In the genomic region with DNA sequence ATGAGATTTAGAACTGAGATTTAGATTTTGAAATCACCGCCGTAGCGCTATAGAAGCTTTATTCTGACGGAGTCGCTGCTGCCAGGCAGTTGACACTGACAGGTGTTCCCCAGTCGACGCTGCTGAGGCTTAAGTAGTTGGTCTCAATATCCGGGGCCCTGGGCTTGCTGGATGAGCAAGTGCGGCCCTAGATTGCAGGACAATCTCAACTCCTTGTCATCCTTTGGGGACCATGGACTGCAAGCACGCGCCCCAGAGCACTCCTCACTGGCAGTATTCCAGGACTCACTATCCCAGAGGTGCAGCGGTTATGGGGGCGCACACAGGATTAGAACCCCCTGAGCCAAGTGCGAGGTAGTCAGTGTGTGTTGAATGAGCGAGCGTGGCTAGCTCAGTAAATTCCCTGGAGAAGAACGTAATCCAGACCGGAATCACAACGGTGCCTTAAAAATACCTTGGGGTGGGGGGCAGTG, we compare ENCODE assay signal across 8 mouse cellular contexts. TPM values are rescaled to one million over a fixed set of nuclear protein-coding genes. Genes with fewer than 3 reads are reported as not detected.
A peak's percentile ranks its signal among the peaks of the same experiment; 100 is the strongest.
DNase-seq lines count a peak whose midpoint lies in the region; ATAC-seq and TF ChIP-seq lines count a peak whose summit lies in the region.
"Had no signal": no experiment of that assay in that cellular context is flagged by ENCODE, and none has a peak within 500 bp of the region (broad histone marks: within the 10 kb centered on the region; RNA-seq: fewer than 3 reads in every experiment).

No protein-coding gene starts in this region.

- peak overlapping the region; percentile 94 for H3K4me2 ChIP-seq in lung, embryonic 15.5 days
- peak overlapping the region; percentile 97 for H3K4me2 ChIP-seq in forebrain, embryonic 14.5 days (ENCODE audit: low read length)
- H3K4me2 ChIP-seq in limb, embryonic 14.5 days (replicated peaks; ENCODE audit: low read depth, low read length, severe bottlenecking), result peak overlapping the region; percentile 97
- peak overlapping the region; percentile 94 for H3K4me2 ChIP-seq in stomach, embryonic 14.5 days (replicated peaks; ENCODE audit: low read depth, low read length)

- H3K36me3 ChIP-seq in lung, embryonic 15.5 days, result no peaks in the 10 kb centered on the region
- H3K36me3 ChIP-seq in forebrain, embryonic 14.5 days (ENCODE audit: control insufficient read depth, insufficient read depth, low read length), result no peaks in the 10 kb centered on the region
- H3K36me3 ChIP-seq in limb, embryonic 14.5 days (ENCODE audit: control insufficient read depth, insufficient read depth, low read length), result no peaks in the 10 kb centered on the region
- no peaks in the 10 kb centered on the region for H3K36me3 ChIP-seq in stomach, embryonic 14.5 days (ENCODE audit: control insufficient read depth, insufficient read depth, low read length)

- peaks cover 14% of the 10 kb centered on the region; the same call in 1 of the 2 replicates for H3K4me1 ChIP-seq in lung, embryonic 15.5 days
- H3K4me1 ChIP-seq in forebrain, embryonic 14.5 days (ENCODE audit: control insufficient read depth, insufficient read depth, low read length), result peaks cover 9% of the 10 kb centered on the region
- peaks cover 8% of the 10 kb centered on the region; the same call in 1 of the 2 replicates for H3K4me1 ChIP-seq in limb, embryonic 14.5 days (ENCODE audit: control insufficient read depth, insufficient read depth, low read length)
- H3K4me1 ChIP-seq in stomach, embryonic 14.5 days (ENCODE audit: control insufficient read depth, insufficient read depth, low read length), result peaks cover 8% of the 10 kb centered on the region; the same call in 1 of the 2 replicates

- peak overlapping the region; percentile 50 for H3K4me3 ChIP-seq in lung, embryonic 15.5 days
- H3K4me3 ChIP-seq in forebrain, embryonic 14.5 days (ENCODE audit: low read depth, low read length), result peak overlapping the region; percentile 58
- peak overlapping the region; percentile 53 for H3K4me3 ChIP-seq in limb, embryonic 14.5 days (replicated peaks; ENCODE audit: low read length)
- peak overlapping the region; percentile 44 for H3K4me3 ChIP-seq in stomach, embryonic 14.5 days (ENCODE audit: low read depth, low read length)

- H3K9me3 ChIP-seq in lung, embryonic 15.5 days, result no peaks in the 10 kb centered on the region
- no peaks in the 10 kb centered on the region for H3K9me3 ChIP-seq in forebrain, embryonic 14.5 days (replicated peaks; ENCODE audit: control insufficient read depth, low read length)
- no peaks in the 10 kb centered on the region for H3K9me3 ChIP-seq in limb, embryonic 14.5 days (ENCODE audit: control insufficient read depth, low read length)
- H3K9me3 ChIP-seq in stomach, embryonic 14.5 days (ENCODE audit: control insufficient read depth, low read depth, low read length), result no peaks in the 10 kb centered on the region

- no peak overlapping the region for H3K9ac ChIP-seq in lung, embryonic 15.5 days
- H3K9ac ChIP-seq in forebrain, embryonic 14.5 days (ENCODE audit: low read length), result peak overlapping the region; percentile 66; the same call in 1 of the 2 replicates
- H3K9ac ChIP-seq in limb, embryonic 14.5 days (ENCODE audit: low read depth, low read length, severe bottlenecking), result peak overlapping the region; percentile 48
- no peak overlapping the region for H3K9ac ChIP-seq in stomach, embryonic 14.5 days (replicated peaks; ENCODE audit: low read depth, low read length)

- DNase-seq in lung, postnatal 36 days, result no peak
- DNase-seq in forebrain, embryonic 14.5 days (ENCODE audit: low spot score), result peak; percentile 48
- DNase-seq in limb, embryonic 14.5 days (ENCODE audit: low spot score), result no peak
- DNase-seq in Muller cell, postnatal 12 days (ENCODE audit: inconsistent ontology term), result no peak

- peaks cover 66% of the 10 kb centered on the region for H3K27me3 ChIP-seq in lung, embryonic 15.5 days
- H3K27me3 ChIP-seq in forebrain, embryonic 14.5 days (replicated peaks; ENCODE audit: control insufficient read depth, insufficient read depth, low read length), result peaks cover 42% of the 10 kb centered on the region
- peaks cover 51% of the 10 kb centered on the region for H3K27me3 ChIP-seq in limb, embryonic 14.5 days (ENCODE audit: control insufficient read depth, insufficient read depth, low read length)
- peaks cover 38% of the 10 kb centered on the region for H3K27me3 ChIP-seq in stomach, embryonic 14.5 days (ENCODE audit: control insufficient read depth, insufficient read depth, low read length)

- no peak overlapping the region for H3K27ac ChIP-seq in lung, embryonic 15.5 days
- 0 out of 2 replicates have a peak overlapping the region, but pooled peaks have one; percentile 21 for H3K27ac ChIP-seq in forebrain, embryonic 14.5 days (ENCODE audit: low read depth, low read length)
- H3K27ac ChIP-seq in limb, embryonic 14.5 days (replicated peaks; ENCODE audit: low read depth, low read length), result no peak overlapping the region
- no peak overlapping the region for H3K27ac ChIP-seq in stomach, embryonic 14.5 days (ENCODE audit: low read length)

- no peak for ATAC-seq in lung, embryonic 15.5 days (ENCODE audit: borderline replicate concordance, extremely low read depth, low FRiP score, low TSS enrichment)
- peak; percentile 38; the same call in 1 of the 2 replicates for ATAC-seq in forebrain, embryonic 14.5 days
- no peak for ATAC-seq in limb, embryonic 14.5 days (ENCODE audit: low FRiP score, low read depth)
- no peak for ATAC-seq in stomach, embryonic 14.5 days (ENCODE audit: insufficient number of reproducible peaks, insufficient read depth, low FRiP score, low read depth)
- no peak for ATAC-seq in megakaryocyte-erythroid progenitor cell, adult 5-6 weeks (replicated peaks; ENCODE audit: low FRiP score, low TSS enrichment, poor library complexity, severe bottlenecking)

- TF ChIP-seq POLR2A in limb, embryonic 14.5 days (IDR thresholded peaks at IDR 0.05; ENCODE audit: borderline replicate concordance, extremely low read depth, insufficient read depth, insufficient read length), result no peak

- WGBS in lung, embryonic 15.5 days, result 10% methylated on average over 19 of the region's 19 CpGs
- 11% methylated on average over 19 of the region's 19 CpGs for WGBS in forebrain, embryonic 14.5 days
- 12% methylated on average over 19 of the region's 19 CpGs for WGBS in limb, embryonic 14.5 days
- 12% methylated on average over 19 of the region's 19 CpGs for whole genome bisulfite sequencing in stomach, embryonic 14.5 days

RNA-seq across cellular contexts. Expression of a gene that starts 1.7 kb away (rescaled TPM):
- 0.29 and 0.31 TPM in 2 replicates for polyA plus RNA-seq in lung, embryonic 15.5 days (2015; fragmentation: Nextera tagmentation; extraction: Ambion mirVana)
- 0.89 and 1.3 TPM in 2 replicates for polyA plus RNA-seq in forebrain, embryonic 14.5 days (2014; fragmentation: Nextera tagmentation; extraction: Ambion mirVana)
- 0.73 and 0.82 TPM in 2 replicates for polyA plus RNA-seq in limb, embryonic 14.5 days (2012; rRNA removed)
- polyA plus RNA-seq in limb, embryonic 14.5 days (2014; fragmentation: Nextera tagmentation; extraction: Ambion mirVana), result 0.37 and 0.50 TPM in 2 replicates
- polyA plus RNA-seq in stomach, embryonic 14.5 days (2014; fragmentation: Nextera tagmentation; extraction: Ambion mirVana), result 0.30 and 0.78 TPM in 2 replicates
- not detected in 2 replicates for total RNA-seq in megakaryocyte-erythroid progenitor cell, adult 5-6 weeks (2014; fragmentation: Nextera tagmentation)
- total RNA-seq in megakaryocyte-erythroid progenitor cell, adult 5-6 weeks (2017), result not detected in 2 replicates
- total RNA-seq: neutrophil, adult 5-6 weeks had no signal

Comparison
In these comparisons a context has a peak if more than half of its experiments do, and no peak if none do; other contexts are left out.
1. H3K9ac ChIP-seq: peak in forebrain, embryonic 14.5 days (single experiment) and limb, embryonic 14.5 days (single experiment); none in lung, embryonic 15.5 days (single experiment) and stomach, embryonic 14.5 days (single experiment).
2. Peak in every context shown above with its lines, with median percentiles within 50 percentile points of each other: H3K4me2 ChIP-seq and H3K4me3 ChIP-seq.